Mouse (Mus musculus): ENCODE results near the gene Slc1a6. TPM values are rescaled to one million over a fixed set of nuclear protein-coding genes. Genes with fewer than 3 reads are reported as not detected.

Slc1a6 gene
- polyA plus RNA-seq (2014; fragmentation: Nextera tagmentation; extraction: Ambion mirVana): 0.68 and 0.70 TPM in 2 replicates

DNA sequence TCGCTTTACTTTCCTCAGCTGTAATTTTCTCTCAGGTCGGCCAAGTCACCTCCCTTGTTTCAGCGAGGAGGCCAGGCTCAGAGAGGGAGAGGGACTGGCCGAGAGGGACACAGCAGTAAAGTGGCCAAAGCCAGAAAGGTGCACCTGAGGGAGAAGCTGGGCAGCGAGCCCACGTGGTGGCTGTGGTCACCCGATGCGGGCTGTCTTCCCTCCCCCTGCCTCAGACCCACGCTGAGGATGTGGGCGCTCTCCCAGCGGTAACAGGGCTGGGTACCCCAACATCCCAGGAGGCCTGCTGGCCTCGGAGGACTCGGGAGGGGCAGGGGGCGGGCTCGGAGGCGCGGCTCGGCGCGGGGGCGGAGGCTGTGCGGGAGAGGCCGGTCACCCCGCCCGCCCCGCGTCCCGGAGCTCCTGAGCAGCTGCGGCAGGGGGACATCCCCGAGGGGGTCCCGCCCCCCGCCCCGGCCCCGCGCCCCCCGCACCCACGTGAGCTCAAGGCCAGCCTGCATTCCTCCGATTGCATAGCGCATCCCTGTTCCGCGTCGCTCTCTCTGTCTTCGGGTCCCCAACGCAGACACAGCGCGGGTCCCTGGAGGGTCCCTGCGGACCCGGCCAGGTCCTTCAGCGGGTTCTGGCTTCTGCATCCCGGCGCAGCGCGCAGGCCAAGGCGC lies at the start of gene Slc1a6:
Gene Slc1a6, plus strand, starts transcription at position 516 of the 671 bp plus-strand sequence.
- no peaks in the 10 kb centered on the region for H3K27me3 ChIP-seq (replicated peaks; ENCODE audit: control insufficient read depth, insufficient read depth, low read length)
- H3K4me3 ChIP-seq (ENCODE audit: low read depth, low read length): peak within 1 kb of the TSS; percentile 55
- peak within 1 kb of the TSS; percentile 72 for H3K9ac ChIP-seq (ENCODE audit: low read depth, low read length)
- H3K4me1 ChIP-seq (ENCODE audit: control insufficient read depth, insufficient read depth, low read length): peaks cover 8% of the 10 kb centered on the region
- no peaks in the 10 kb centered on the region for H3K9me3 ChIP-seq (ENCODE audit: control insufficient read depth, low read length)
- H3K27ac ChIP-seq (replicated peaks; ENCODE audit: low read depth, low read length): no peak within 1 kb of the TSS
- WGBS: under 1% methylated on average over 12 of the region's 54 CpGs
- no peaks in the 10 kb centered on the region for H3K36me3 ChIP-seq (ENCODE audit: control insufficient read depth, insufficient read depth, low read length)
- DNase-seq (ENCODE audit: low spot score): peak; percentile 9
- peak within 1 kb of the TSS; percentile 96 for H3K4me2 ChIP-seq (ENCODE audit: low read depth, low read length)
- ATAC-seq (ENCODE audit: low read depth): peak; percentile 51

DNA sequence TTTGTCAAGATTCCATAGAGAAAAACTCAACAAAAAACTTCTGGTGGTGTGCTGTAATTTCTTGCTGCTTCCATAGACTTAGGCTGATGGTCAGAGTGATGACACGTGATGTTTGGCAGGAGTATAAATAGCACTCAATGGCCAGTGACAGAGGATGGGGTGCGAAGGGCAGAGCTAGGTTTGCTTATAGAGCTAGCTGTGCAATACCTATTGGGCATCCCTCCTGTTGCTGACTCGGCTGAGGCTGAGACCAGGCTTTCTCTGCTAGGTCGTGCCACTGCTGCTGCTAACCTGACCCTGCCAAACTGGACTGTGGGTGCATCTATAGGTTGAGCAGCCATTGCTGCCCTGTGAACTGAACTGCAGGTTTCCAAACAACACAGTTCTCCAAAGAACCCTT lies 40.5 kb upstream of the Slc1a6 start:
- H3K9ac ChIP-seq (ENCODE audit: low read depth, low read length): no peak overlapping the region
- ATAC-seq (ENCODE audit: low read depth) (no peak), DNase-seq (ENCODE audit: low spot score) (no peak)

DNA sequence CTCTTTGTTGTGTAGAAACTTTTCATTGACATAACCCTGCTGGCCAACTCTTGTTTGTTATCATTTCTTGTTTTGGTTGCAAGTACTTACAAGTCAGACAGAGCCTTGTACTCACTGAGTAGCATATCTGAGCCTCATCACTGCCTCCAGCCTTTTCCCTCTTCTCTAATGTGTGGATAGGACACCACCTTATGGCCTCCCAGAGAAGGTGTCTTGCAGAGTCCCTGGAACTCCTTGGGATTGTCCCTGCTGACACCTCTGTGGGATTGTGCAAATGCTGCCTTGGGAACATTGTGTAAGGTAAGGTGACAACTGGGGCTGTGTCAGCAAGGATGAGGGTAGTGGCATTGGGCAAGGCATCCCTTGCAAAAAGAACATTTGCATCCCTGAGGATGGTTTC lies 36.6 kb upstream of the Slc1a6 start:
- ATAC-seq (ENCODE audit: low read depth) (no peak), DNase-seq (ENCODE audit: low spot score) (no peak)
- H3K4me1 ChIP-seq (ENCODE audit: control insufficient read depth, insufficient read depth, low read length): peaks cover 10% of the 10 kb centered on the region; the same call in 1 of the 2 replicates
- no peak overlapping the region for H3K4me2 ChIP-seq (ENCODE audit: low read depth, low read length)
- no peak overlapping the region for H3K9ac ChIP-seq (ENCODE audit: low read depth, low read length)
- no peaks in the 10 kb centered on the region for H3K9me3 ChIP-seq (ENCODE audit: control insufficient read depth, low read length)
- H3K27ac ChIP-seq (replicated peaks; ENCODE audit: low read depth, low read length): no peak overlapping the region
- no peaks in the 10 kb centered on the region for H3K27me3 ChIP-seq (replicated peaks; ENCODE audit: control insufficient read depth, insufficient read depth, low read length)
- no peak overlapping the region for H3K4me3 ChIP-seq (ENCODE audit: low read depth, low read length)
- no peaks in the 10 kb centered on the region for H3K36me3 ChIP-seq (ENCODE audit: control insufficient read depth, insufficient read depth, low read length)

More for the DNA sequence above, 40.5 kb upstream of the Slc1a6 start:
- 71% methylated on average over 4 of the region's 4 CpGs for WGBS
- H3K27me3 ChIP-seq (replicated peaks; ENCODE audit: control insufficient read depth, insufficient read depth, low read length): no peaks in the 10 kb centered on the region
- no peak overlapping the region for H3K27ac ChIP-seq (replicated peaks; ENCODE audit: low read depth, low read length)
- H3K4me3 ChIP-seq (ENCODE audit: low read depth, low read length): no peak overlapping the region
- H3K9me3 ChIP-seq (ENCODE audit: control insufficient read depth, low read length): no peaks in the 10 kb centered on the region
- H3K4me2 ChIP-seq (ENCODE audit: low read depth, low read length): no peak overlapping the region
- H3K4me1 ChIP-seq (ENCODE audit: control insufficient read depth, insufficient read depth, low read length): no peaks in the 10 kb centered on the region
- no peaks in the 10 kb centered on the region for H3K36me3 ChIP-seq (ENCODE audit: control insufficient read depth, insufficient read depth, low read length)

DNA sequence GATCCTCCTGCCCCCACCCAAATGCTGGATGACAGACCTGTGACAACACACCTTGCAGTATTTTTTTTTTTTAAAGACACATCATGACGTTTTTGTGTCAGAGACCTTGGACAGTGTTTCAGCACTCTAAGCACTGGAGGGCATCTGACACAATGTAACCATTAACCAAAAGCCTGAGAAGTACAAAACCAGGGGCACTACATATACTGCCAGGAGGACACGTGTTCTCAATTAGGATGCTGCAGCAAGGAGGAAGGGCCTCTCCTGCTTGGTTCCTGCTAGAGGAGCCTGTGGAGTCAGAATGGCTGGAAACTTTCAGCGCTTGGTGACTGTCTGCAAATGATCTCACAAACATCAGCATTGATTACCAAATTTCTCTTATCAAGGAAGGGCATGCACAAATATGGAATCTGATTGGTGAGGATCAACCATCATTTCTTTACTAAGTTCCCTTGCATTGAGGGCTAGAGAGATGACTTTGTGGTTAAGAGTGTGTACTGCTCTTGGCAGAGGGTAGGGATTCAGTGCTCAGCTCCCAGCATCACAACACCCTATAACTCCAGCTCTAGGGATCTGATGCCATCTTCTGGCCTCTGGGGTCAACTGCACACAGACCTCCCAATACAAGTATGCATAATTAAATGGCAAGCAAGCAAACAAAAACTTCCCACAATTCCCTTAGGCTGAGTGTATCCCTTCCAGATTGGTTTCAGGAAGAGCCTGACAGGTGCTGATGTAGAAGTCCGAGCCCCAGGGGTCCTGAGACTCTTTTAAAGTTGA lies 34.7 kb upstream of the Slc1a6 start:
- Histone ChIP-seq H3K27me3 (replicated peaks; ENCODE audit: control insufficient read depth, insufficient read depth, low read length) (no peaks in the 10 kb centered on the region), H3K4me1 (ENCODE audit: control insufficient read depth, insufficient read depth, low read length) (peaks cover 10% of the 10 kb centered on the region; the same call in 1 of the 2 replicates), H3K9me3 (ENCODE audit: control insufficient read depth, low read length) (no peaks in the 10 kb centered on the region), H3K4me2 (ENCODE audit: low read depth, low read length) (no peak overlapping the region), H3K9ac (ENCODE audit: low read depth, low read length) (no peak overlapping the region), H3K4me3 (ENCODE audit: low read depth, low read length) (no peak overlapping the region), H3K27ac (replicated peaks; ENCODE audit: low read depth, low read length) (no peak overlapping the region), H3K36me3 (ENCODE audit: control insufficient read depth, insufficient read depth, low read length) (no peaks in the 10 kb centered on the region)
- DNase-seq (ENCODE audit: low spot score) (peak; percentile 40), ATAC-seq (ENCODE audit: low read depth) (no peak)
- WGBS: 33% methylated on average over 4 of the region's 4 CpGs

DNA sequence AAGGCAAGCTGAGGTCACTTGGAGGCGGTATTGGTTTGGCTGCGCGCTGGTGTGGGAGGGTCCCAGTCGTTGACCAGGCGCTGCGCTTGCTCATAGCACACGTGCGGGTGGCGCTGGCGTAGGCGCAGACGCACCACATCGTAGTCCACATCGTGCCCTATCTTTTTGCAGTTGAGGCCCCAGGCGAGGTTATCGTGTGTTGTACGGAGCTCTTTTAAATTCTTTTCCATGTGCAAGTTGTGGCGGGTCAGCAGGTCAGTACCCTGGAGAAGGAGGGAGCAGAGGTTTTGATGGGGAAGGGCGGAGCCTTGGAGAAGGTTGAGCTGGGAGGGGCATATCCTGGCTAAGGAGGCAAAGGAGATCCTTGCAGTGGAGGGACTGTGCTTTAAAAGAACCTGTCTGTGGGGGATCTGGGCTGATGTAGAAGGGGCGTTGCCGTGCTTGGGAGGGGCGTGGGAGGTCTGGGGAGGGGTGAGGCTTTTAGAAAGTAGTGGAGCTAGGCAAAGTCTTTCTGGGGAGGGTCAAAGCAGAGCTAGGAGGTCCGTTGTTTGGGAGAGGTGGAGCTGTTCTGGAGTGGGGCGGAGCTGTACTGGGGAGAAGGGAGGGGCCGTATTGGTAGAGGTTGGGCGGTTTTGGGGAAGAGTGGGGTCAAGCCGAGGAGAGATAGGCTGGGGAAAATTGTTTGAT lies 33.1 kb upstream of the Slc1a6 start:
- peaks cover 10% of the 10 kb centered on the region; the same call in 1 of the 2 replicates for H3K4me1 ChIP-seq (ENCODE audit: control insufficient read depth, insufficient read depth, low read length)
- 0 out of 2 replicates have a peak overlapping the region, but pooled peaks have one; percentile 34 for H3K9ac ChIP-seq (ENCODE audit: low read depth, low read length)
- no peaks in the 10 kb centered on the region for H3K36me3 ChIP-seq (ENCODE audit: control insufficient read depth, insufficient read depth, low read length)
- whole genome bisulfite sequencing: 2% methylated on average over 27 of the region's 27 CpGs
- H3K9me3 ChIP-seq (ENCODE audit: control insufficient read depth, low read length): no peaks in the 10 kb centered on the region
- peak; percentile 60 for ATAC-seq (ENCODE audit: low read depth)
- H3K27ac ChIP-seq (replicated peaks; ENCODE audit: low read depth, low read length): no peak overlapping the region
- H3K4me2 ChIP-seq (ENCODE audit: low read depth, low read length): peak overlapping the region; percentile 63
- no peaks in the 10 kb centered on the region for H3K27me3 ChIP-seq (replicated peaks; ENCODE audit: control insufficient read depth, insufficient read depth, low read length)
- H3K4me3 ChIP-seq (ENCODE audit: low read depth, low read length): peak overlapping the region; percentile 36
- DNase-seq (ENCODE audit: low spot score): peak; percentile 20

DNA sequence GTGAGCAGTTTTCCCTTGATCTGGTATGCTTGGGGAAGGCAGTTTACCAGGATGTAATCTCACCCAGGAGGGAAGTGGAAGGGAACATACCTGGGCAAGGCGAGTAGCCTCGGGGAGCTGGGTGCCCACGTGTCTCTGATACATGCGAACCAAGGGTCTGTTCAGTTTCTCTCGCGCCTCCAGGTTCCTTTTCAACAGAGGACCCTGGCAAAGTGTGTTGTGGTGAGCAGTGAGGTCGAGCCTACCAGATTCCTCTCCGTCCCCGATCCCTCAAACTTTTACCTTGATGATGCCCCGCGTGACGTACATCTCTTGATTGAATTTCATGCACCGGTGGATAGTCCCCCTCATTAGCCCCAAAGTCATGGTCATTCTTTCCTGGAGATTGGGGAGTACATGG lies 32.1 kb upstream of the Slc1a6 start:
- no peak overlapping the region for H3K4me3 ChIP-seq (ENCODE audit: low read depth, low read length)
- no peaks in the 10 kb centered on the region for H3K9me3 ChIP-seq (ENCODE audit: control insufficient read depth, low read length)
- H3K27ac ChIP-seq (replicated peaks; ENCODE audit: low read depth, low read length): no peak overlapping the region
- no peaks in the 10 kb centered on the region for H3K36me3 ChIP-seq (ENCODE audit: control insufficient read depth, insufficient read depth, low read length)
- no peaks in the 10 kb centered on the region for H3K27me3 ChIP-seq (replicated peaks; ENCODE audit: control insufficient read depth, insufficient read depth, low read length)
- no peak overlapping the region for H3K9ac ChIP-seq (ENCODE audit: low read depth, low read length)
- DNase-seq (ENCODE audit: low spot score): no peak
- H3K4me1 ChIP-seq (ENCODE audit: control insufficient read depth, insufficient read depth, low read length): peaks cover 14% of the 10 kb centered on the region
- no peak for ATAC-seq (ENCODE audit: low read depth)
- peak overlapping the region; percentile 63; the same call in 1 of the 2 replicates for H3K4me2 ChIP-seq (ENCODE audit: low read depth, low read length)
- WGBS: 72% methylated on average over 11 of the region's 13 CpGs

DNA sequence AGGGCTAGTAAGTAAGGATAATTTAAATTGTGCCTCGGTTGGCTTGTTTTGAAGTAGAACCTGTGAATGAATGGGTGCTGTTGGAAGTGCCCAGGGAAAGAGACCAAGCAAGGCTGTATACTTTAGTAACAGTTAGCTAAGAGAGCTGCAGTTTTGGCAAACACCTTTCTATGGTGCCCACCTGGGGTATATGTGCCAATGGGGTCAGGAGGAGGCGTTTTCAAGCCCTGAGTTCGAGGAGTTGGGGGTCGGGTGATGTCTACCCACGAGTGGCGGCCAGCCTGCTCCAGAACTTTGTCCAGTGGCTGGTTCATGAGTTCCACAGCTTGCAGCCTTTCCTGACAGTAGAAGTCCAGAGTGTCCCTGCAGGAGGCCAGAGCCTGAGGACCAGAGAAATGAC lies 31.4 kb upstream of the Slc1a6 start:
- Histone ChIP-seq H3K27ac (replicated peaks; ENCODE audit: low read depth, low read length) (no peak overlapping the region), H3K4me3 (ENCODE audit: low read depth, low read length) (no peak overlapping the region), H3K9ac (ENCODE audit: low read depth, low read length) (no peak overlapping the region), H3K9me3 (ENCODE audit: control insufficient read depth, low read length) (no peaks in the 10 kb centered on the region), H3K4me1 (ENCODE audit: control insufficient read depth, insufficient read depth, low read length) (peaks cover 14% of the 10 kb centered on the region), H3K4me2 (ENCODE audit: low read depth, low read length) (no peak overlapping the region), H3K36me3 (ENCODE audit: control insufficient read depth, insufficient read depth, low read length) (no peaks in the 10 kb centered on the region), H3K27me3 (replicated peaks; ENCODE audit: control insufficient read depth, insufficient read depth, low read length) (no peaks in the 10 kb centered on the region)
- DNase-seq (ENCODE audit: low spot score): no peak
- WGBS: 89% methylated on average over 6 of the region's 6 CpGs
- no peak for ATAC-seq (ENCODE audit: low read depth)

DNA sequence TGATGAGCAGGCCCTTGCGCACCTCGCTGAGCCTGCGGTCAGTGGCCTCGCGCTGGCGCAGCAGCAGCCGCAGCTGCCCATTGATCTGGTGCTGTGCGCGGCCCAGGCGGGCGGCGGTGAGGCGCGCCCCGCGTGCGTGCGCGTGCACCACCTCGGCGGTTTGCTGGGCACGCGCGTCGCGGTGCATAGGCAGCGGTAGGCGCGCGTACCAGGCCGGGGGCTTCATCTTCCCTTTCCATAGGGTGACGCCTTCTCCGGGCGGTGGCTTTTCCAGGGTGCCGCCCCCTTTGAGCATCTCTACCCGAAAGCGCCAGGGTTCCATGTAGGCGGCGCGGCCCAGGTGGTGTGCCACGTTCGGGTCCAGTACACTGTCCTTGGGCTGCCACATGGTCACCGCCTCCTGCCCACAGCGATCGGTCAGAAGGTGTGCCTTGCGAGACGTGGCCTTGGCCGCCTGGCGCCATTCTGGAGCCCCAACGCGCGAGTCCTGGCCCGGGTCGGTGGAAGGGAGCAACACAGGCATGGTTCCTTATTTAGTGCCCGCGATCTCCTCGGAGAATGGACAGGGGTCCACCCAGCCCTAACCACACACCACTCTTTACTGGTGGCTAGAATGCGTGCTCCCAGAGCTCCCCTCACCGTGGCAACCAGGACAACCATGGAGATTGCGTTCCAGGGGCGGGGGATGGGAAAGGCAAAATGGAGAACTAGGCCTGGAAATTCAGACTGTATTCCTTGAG lies 27.7 kb upstream of the Slc1a6 start, which contains the start of gene Ccdc105:
Gene Ccdc105, minus strand, starts transcription at position 614 of the 740 bp plus-strand sequence.
- ATAC-seq (ENCODE audit: low read depth) (peak; percentile 96), DNase-seq (ENCODE audit: low spot score) (peak; percentile 95)
- no peaks in the 10 kb centered on the region for H3K9me3 ChIP-seq (ENCODE audit: control insufficient read depth, low read length)
- H3K36me3 ChIP-seq (ENCODE audit: control insufficient read depth, insufficient read depth, low read length): no peaks in the 10 kb centered on the region
- H3K4me1 ChIP-seq (ENCODE audit: control insufficient read depth, insufficient read depth, low read length): peaks cover 7% of the 10 kb centered on the region
- peak within 1 kb of the TSS; percentile 52 for H3K4me3 ChIP-seq (ENCODE audit: low read depth, low read length)
- H3K27me3 ChIP-seq (replicated peaks; ENCODE audit: control insufficient read depth, insufficient read depth, low read length): no peaks in the 10 kb centered on the region
- 2% methylated on average over 37 of the region's 61 CpGs for WGBS
- H3K27ac ChIP-seq (replicated peaks; ENCODE audit: low read depth, low read length): peak within 1 kb of the TSS; percentile 61; the same call in 1 of the 2 replicates
- H3K4me2 ChIP-seq (ENCODE audit: low read depth, low read length): peak within 1 kb of the TSS; percentile 75
- H3K9ac ChIP-seq (ENCODE audit: low read depth, low read length): peak within 1 kb of the TSS; percentile 70
